Mouse (Mus musculus): ENCODE data around the gene Dnajc2. TPM values are rescaled to one million over a fixed set of nuclear protein-coding genes. Genes with fewer than 3 reads are reported as not detected.

Gene Dnajc2
- polyA plus RNA-seq, 1 experiment from 2014 or later = 51.8 TPM

- ATAC-seq (ENCODE audit: insufficient number of reproducible peaks, low FRiP score, low TSS enrichment, low read depth) = no peak
- WGBS = 35% methylated on average over 11 of the region's 11 CpGs
- peaks cover 18% of the 10 kb centered on the region for H3K36me3 ChIP-seq
- peak overlapping the region; percentile 89; the same call in 1 of the 2 replicates for H3K27ac ChIP-seq (replicated peaks)
- no peaks in the 10 kb centered on the region for H3K9me3 ChIP-seq (replicated peaks)
- peak overlapping the region; percentile 80 for H3K9ac ChIP-seq
- H3K27me3 ChIP-seq = no peaks in the 10 kb centered on the region
- peaks cover 19% of the 10 kb centered on the region for H3K4me1 ChIP-seq
- peak overlapping the region; percentile 78 for H3K4me3 ChIP-seq (replicated peaks)
- H3K4me2 ChIP-seq (replicated peaks) = peak overlapping the region; percentile 65
These were observed 2.4 kb upstream of the Dnajc2 start for GRCm38 (mm10) chr5:21787186-21788105.

- peaks cover 19% of the 10 kb centered on the region for H3K4me1 ChIP-seq
- H3K36me3 ChIP-seq = peaks cover 20% of the 10 kb centered on the region
- H3K9ac ChIP-seq = peak overlapping the region; percentile 80
- peak overlapping the region; percentile 78 for H3K4me3 ChIP-seq (replicated peaks)
- peak; percentile 64; the same call in 1 of the 2 replicates for ATAC-seq (ENCODE audit: insufficient number of reproducible peaks, low FRiP score, low TSS enrichment, low read depth)
- H3K4me2 ChIP-seq (replicated peaks) = peak overlapping the region; percentile 65
- WGBS = 1% methylated on average over 51 of the region's 51 CpGs
- peak overlapping the region; percentile 89 for H3K27ac ChIP-seq (replicated peaks)
- H3K27me3 ChIP-seq = no peaks in the 10 kb centered on the region
- H3K9me3 ChIP-seq (replicated peaks) = no peaks in the 10 kb centered on the region
These were observed 1.5 kb upstream of the Dnajc2 start for GRCm38 (mm10) chr5:21786258-21787185.

- Histone ChIP-seq H3K9ac (no peak overlapping the region), H3K27me3 (no peaks in the 10 kb centered on the region), H3K36me3 (peaks cover 23% of the 10 kb centered on the region), H3K9me3 (replicated peaks) (no peaks in the 10 kb centered on the region), H3K4me3 (replicated peaks) (no peak overlapping the region), H3K4me1 (peaks cover 19% of the 10 kb centered on the region), H3K27ac (replicated peaks) (no peak overlapping the region), H3K4me2 (replicated peaks) (no peak overlapping the region)
- no peak for ATAC-seq (ENCODE audit: insufficient number of reproducible peaks, low FRiP score, low TSS enrichment, low read depth)
- WGBS = 81% methylated on average over 7 of the region's 7 CpGs
These were observed 725 bp upstream of the Dnajc2 start for GRCm38 (mm10) chr5:21785776-21786175.

- ATAC-seq (ENCODE audit: insufficient number of reproducible peaks, low FRiP score, low TSS enrichment, low read depth) = peak; percentile 71
- peak overlapping the region; percentile 75 for H3K9ac ChIP-seq
- H3K27ac ChIP-seq (replicated peaks) = no peak overlapping the region
- H3K36me3 ChIP-seq = peaks cover 37% of the 10 kb centered on the region
- under 1% methylated on average over 51 of the region's 51 CpGs for WGBS
- H3K27me3 ChIP-seq = no peaks in the 10 kb centered on the region
- H3K9me3 ChIP-seq (replicated peaks) = no peaks in the 10 kb centered on the region
- H3K4me3 ChIP-seq (replicated peaks) = peak overlapping the region; percentile 94
- H3K4me2 ChIP-seq (replicated peaks) = peak overlapping the region; percentile 87
- H3K4me1 ChIP-seq = peaks cover 17% of the 10 kb centered on the region
These were observed 644 bp downstream of the Dnajc2 start for GRCm38 (mm10) chr5:21784161-21785052.

GRCm38 (mm10) chr5:21776491-21776890 is 8.6 kb downstream of the Dnajc2 start:
- Histone ChIP-seq H3K27ac (replicated peaks) (no peak overlapping the region), H3K27me3 (no peaks in the 10 kb centered on the region), H3K36me3 (peaks cover 55% of the 10 kb centered on the region), H3K4me1 (no peaks in the 10 kb centered on the region), H3K4me3 (replicated peaks) (no peak overlapping the region), H3K9ac (no peak overlapping the region), H3K9me3 (replicated peaks) (no peaks in the 10 kb centered on the region), H3K4me2 (replicated peaks) (no peak overlapping the region)
- 92% methylated on average over 6 of the region's 6 CpGs for WGBS
- no peak for ATAC-seq (ENCODE audit: insufficient number of reproducible peaks, low FRiP score, low TSS enrichment, low read depth)

GRCm38 (mm10) chr5:21769841-21770240 is 15.2 kb downstream of the Dnajc2 start:
- Histone ChIP-seq H3K27ac (replicated peaks) (no peak overlapping the region), H3K27me3 (no peaks in the 10 kb centered on the region), H3K9ac (no peak overlapping the region), H3K9me3 (replicated peaks) (no peaks in the 10 kb centered on the region), H3K4me1 (no peaks in the 10 kb centered on the region), H3K4me2 (replicated peaks) (no peak overlapping the region), H3K4me3 (replicated peaks) (no peak overlapping the region), H3K36me3 (peaks cover 53% of the 10 kb centered on the region)
- WGBS = 89% methylated on average over 6 of the region's 6 CpGs
- no peak for ATAC-seq (ENCODE audit: insufficient number of reproducible peaks, low FRiP score, low TSS enrichment, low read depth)

- H3K9me3 ChIP-seq (replicated peaks) = no peaks in the 10 kb centered on the region
- H3K4me1 ChIP-seq = no peaks in the 10 kb centered on the region
- H3K4me3 ChIP-seq (replicated peaks) = no peak overlapping the region
- peaks cover 57% of the 10 kb centered on the region for H3K36me3 ChIP-seq
- no peak overlapping the region for H3K4me2 ChIP-seq (replicated peaks)
- H3K9ac ChIP-seq = no peak overlapping the region
- no peak overlapping the region for H3K27ac ChIP-seq (replicated peaks)
- ATAC-seq (ENCODE audit: insufficient number of reproducible peaks, low FRiP score, low TSS enrichment, low read depth) = no peak
- H3K27me3 ChIP-seq = no peaks in the 10 kb centered on the region
- WGBS = 89% methylated on average over 4 of the region's 4 CpGs
These were observed 16.5 kb downstream of the Dnajc2 start for GRCm38 (mm10) chr5:21768506-21768905.

GRCm38 (mm10) chr5:21745966-21746365 is 39.1 kb downstream of the Dnajc2 start:
- no peak overlapping the region for H3K9ac ChIP-seq

GRCm38 (mm10) chr5:21744651-21745050 is 40.4 kb downstream of the Dnajc2 start:
- ATAC-seq (ENCODE audit: insufficient number of reproducible peaks, low FRiP score, low TSS enrichment, low read depth) = no peak
- Histone ChIP-seq H3K4me3 (replicated peaks) (no peak overlapping the region), H3K9ac (no peak overlapping the region), H3K4me1 (no peaks in the 10 kb centered on the region), H3K27me3 (no peaks in the 10 kb centered on the region), H3K27ac (replicated peaks) (no peak overlapping the region), H3K36me3 (peaks cover 88% of the 10 kb centered on the region), H3K9me3 (replicated peaks) (no peaks in the 10 kb centered on the region), H3K4me2 (replicated peaks) (no peak overlapping the region)

More at GRCm38 (mm10) chr5:21745966-21746365, 39.1 kb downstream of the Dnajc2 start:
- Histone ChIP-seq H3K36me3 (peaks cover 93% of the 10 kb centered on the region), H3K27ac (replicated peaks) (no peak overlapping the region), H3K4me2 (replicated peaks) (no peak overlapping the region), H3K9me3 (replicated peaks) (no peaks in the 10 kb centered on the region), H3K27me3 (no peaks in the 10 kb centered on the region), H3K4me1 (no peaks in the 10 kb centered on the region), H3K4me3 (replicated peaks) (no peak overlapping the region)
- WGBS = 91% methylated on average over 7 of the region's 8 CpGs
- ATAC-seq (ENCODE audit: insufficient number of reproducible peaks, low FRiP score, low TSS enrichment, low read depth) = no peak

GRCm38 (mm10) chr5:21743606-21744005 is 41.4 kb downstream of the Dnajc2 start:
- H3K4me2 ChIP-seq (replicated peaks) = no peak overlapping the region
- H3K4me3 ChIP-seq (replicated peaks) = no peak overlapping the region
- H3K27me3 ChIP-seq = no peaks in the 10 kb centered on the region
- peaks cover 85% of the 10 kb centered on the region for H3K36me3 ChIP-seq
- H3K9ac ChIP-seq = no peak overlapping the region
- WGBS = 92% methylated on average over 10 of the region's 10 CpGs
- ATAC-seq (ENCODE audit: insufficient number of reproducible peaks, low FRiP score, low TSS enrichment, low read depth) = no peak
- no peaks in the 10 kb centered on the region for H3K4me1 ChIP-seq
- no peak overlapping the region for H3K27ac ChIP-seq (replicated peaks)
- H3K9me3 ChIP-seq (replicated peaks) = no peaks in the 10 kb centered on the region

All from embryonic facial prominence, embryonic 15.5 days (tissue).